Mouse (Mus musculus) spleen, postnatal 10 days (tissue): Measurements from ENCODE around the gene Fam229a.
A peak's percentile ranks its signal among the peaks of the same experiment; 100 is the strongest.
"Not testable (repeated sequence)": the region's sequence is repeated elsewhere in the genome, so short reads cannot be mapped to it uniquely, and the experiment has no call there.

Experiments
- DNase-seq, 2 experiments: peaks; one replicate each; pipeline ENCODE4 v3.0.0; 2021 to 2022; ENCODE audit warnings: low spot score in 2 of 2

Gene Fam229a

GRCm38 (mm10) chr4:129518519-129518918 is 27.5 kb downstream of the Fam229a start:
- no peak for DNase-seq

GRCm38 (mm10) chr4:129525338-129525737 is 34.3 kb downstream of the Fam229a start:
- DNase-seq, result no peak

GRCm38 (mm10) chr4:129525889-129526288 is 34.9 kb downstream of the Fam229a start:
- DNase-seq, result no peak

GRCm38 (mm10) chr4:129528901-129529300 is 37.9 kb downstream of the Fam229a start:
- not testable (repeated sequence) for DNase-seq

GRCm38 (mm10) chr4:129540012-129540411 is 49.0 kb downstream of the Fam229a start:
- peak; percentile 32 to 77 for DNase-seq
